Mouse (Mus musculus): ENCODE measurements around the gene Fgl2.

GRCm38 (mm10) chr5:21424614-21425602 lies 52.5 kb downstream of the Fgl2 start, which contains the start of the genes Ccdc146 and Fam185a:
- no peak for TF ChIP-seq POLR2A (IDR thresholded peaks at IDR 0.05; ENCODE audit: borderline replicate concordance, extremely low read depth, insufficient read depth, insufficient read length, poor library complexity, severe bottlenecking)
- no peak for TF ChIP-seq CTCF (IDR thresholded peaks at IDR 0.05; ENCODE audit: borderline replicate concordance, extremely low read depth, insufficient read depth, insufficient read length)
